Mouse (Mus musculus) spleen, adult 10 weeks (tissue): ENCODE measurements around the gene Ppm1n. TPM values are rescaled to one million over a fixed set of nuclear protein-coding genes. Genes with fewer than 3 reads are reported as not detected.

ENCODE experiments used
- polyA plus RNA-seq: library from polyadenylated mRNA; stranded (reverse); fragments of 350-450 nt; fragmentation: Illumina TruSeq; extraction: RNeasy Lipid Tissue Mini Kit (QIAGEN cat#74804); gene quantifications from one replicate; pipeline ENCODE4 v1.2.3, GENCODE M21; 2015; ENCODE audit warnings: low replicate concordance; ENCODE audit not compliant: insufficient read depth

Gene Ppm1n
- 1.3 TPM for polyA plus RNA-seq

GRCm38 (mm10) chr7:19279581-19280114, at the start of gene Ppm1n:
Gene Ppm1n (minus strand): TSS chr7:19280064.

DNA sequence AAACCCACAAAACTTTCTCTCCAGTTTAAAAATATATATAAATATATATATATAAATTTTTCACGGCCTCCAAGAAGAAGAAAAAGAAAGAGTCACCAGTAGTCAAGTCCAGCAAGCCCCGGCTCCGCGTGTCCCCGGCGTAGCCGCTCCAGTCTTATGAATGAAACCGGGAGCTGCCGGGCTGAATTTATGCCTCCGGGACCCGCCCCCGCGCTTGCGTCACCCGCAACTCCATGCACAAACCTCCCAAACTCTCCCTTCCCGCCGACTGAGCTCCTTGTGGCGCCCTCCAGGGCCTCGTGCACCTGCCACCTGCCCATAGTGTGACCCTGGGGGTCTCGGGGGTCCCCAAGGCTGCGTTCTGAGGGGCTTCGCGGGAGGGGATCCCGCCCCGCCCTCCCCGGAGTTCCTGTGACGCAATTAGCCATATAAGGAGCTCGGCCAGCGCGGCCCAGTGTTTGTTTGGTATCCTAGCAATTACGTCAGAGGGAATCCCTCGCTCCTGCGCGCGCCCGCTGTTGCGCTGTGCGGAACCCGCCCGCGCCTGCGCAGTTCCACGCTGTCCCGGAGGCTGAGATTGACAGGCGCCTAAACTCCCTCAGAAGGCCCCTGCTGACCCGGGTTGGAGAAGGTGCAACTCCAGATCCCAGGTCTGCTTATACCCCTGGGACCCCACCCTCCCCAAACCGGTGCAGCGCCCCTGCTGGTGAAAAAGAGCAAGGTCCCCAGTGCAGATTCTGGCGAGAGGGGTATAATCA, 30.2 kb upstream of the Ppm1n start, which contains the start of gene Fosb:
Fosb (minus strand) TSS at position 168 of the 758 bp plus-strand sequence.

GRCm38 (mm10) chr7:19282385-19282784, 2.5 kb upstream of the Ppm1n start, which contains the start of gene Rtn2:
Gene Rtn2 (plus strand): TSS chr7:19282624.

GRCm38 (mm10) chr7:19271238-19272172, 8.4 kb downstream of the Ppm1n start, which contains the start of gene Vasp:
Gene Vasp (minus strand): TSS chr7:19271817.

DNA sequence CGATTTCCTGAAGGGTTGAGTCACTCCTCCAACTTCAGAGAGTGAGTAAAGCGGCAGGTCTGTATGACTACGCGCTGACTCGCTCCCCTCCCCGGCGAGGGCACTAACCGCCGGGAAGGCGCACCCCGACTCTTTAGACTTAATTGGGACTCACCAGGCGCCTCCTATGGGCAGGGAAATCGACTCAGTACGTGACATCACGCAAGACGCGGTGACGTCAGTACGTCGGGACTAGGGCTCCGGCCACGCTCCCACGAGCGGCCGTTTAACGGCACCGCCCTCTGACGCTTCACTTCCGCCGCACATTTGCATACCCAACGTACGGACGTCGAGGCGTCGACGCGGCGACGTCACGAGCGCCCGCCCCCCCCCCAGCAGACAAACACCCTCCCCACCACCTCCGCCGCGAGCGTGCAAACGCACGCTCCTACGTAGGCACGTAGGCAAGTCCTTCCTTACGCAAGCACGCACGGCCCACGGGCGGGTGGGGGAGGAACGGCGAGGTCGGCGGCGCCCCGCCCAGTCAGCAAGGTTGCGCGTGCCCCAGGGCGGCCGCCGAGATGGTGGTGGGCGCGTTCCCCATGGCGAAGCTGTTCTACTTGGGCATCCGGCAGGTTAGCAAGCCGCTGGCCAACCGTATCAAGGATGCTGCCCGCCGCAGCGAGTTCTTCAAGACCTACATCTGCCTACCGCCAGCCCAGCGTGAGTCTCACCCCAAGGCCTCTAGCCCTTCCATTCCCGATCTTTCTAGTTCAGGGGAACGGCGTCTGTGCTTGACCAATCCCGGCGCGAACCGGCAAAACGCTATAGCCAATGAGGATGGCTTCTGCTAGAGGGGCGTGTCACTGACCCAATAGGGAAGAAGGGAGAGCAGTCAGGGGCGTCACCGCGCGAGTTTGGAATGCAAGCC, 51.7 kb downstream of the Ppm1n start, which contains the start of gene Opa3:
Opa3 (plus strand) TSS at position 452 of the 910 bp plus-strand sequence.

Other genes starting within 250 kb of the Ppm1n start
- gene Rsph6a, start 225.4 kb downstream of the Ppm1n start, polyA plus RNA-seq: not detected
- gene Dmwd, start 203.8 kb downstream of the Ppm1n start, polyA plus RNA-seq: 5.3 TPM
- gene Dmpk, start 196.2 kb downstream of the Ppm1n start, polyA plus RNA-seq: 37.1 TPM
- gene Six5, start 185.5 kb downstream of the Ppm1n start, polyA plus RNA-seq: 2.0 TPM
- 0.11 TPM for gene Gm4969, start 161.7 kb downstream of the Ppm1n start, polyA plus RNA-seq
- gene Fbxo46, start 160.2 kb downstream of the Ppm1n start, polyA plus RNA-seq: 2.9 TPM
- 9.4 TPM for gene Qpctl, start 130.8 kb downstream of the Ppm1n start, polyA plus RNA-seq
- 28.2 TPM for gene Snrpd2, start 130.3 kb downstream of the Ppm1n start, polyA plus RNA-seq
- gene Gipr, start 113.9 kb downstream of the Ppm1n start, polyA plus RNA-seq: not detected
- 6.2 TPM for gene Eml2, start 103.6 kb downstream of the Ppm1n start, polyA plus RNA-seq
- gene Gpr4, start 67.5 kb downstream of the Ppm1n start, polyA plus RNA-seq: 4.4 TPM
- 17.4 TPM for gene Opa3, start 51.7 kb downstream of the Ppm1n start, polyA plus RNA-seq
- gene Vasp, start 8.2 kb downstream of the Ppm1n start, polyA plus RNA-seq: 295 TPM
- gene Rtn2, start 2.6 kb upstream of the Ppm1n start, polyA plus RNA-seq: 1.8 TPM
- 1.4 TPM for gene Fosb, start 30.0 kb upstream of the Ppm1n start, polyA plus RNA-seq
- 15.9 TPM for gene Ercc1, start 64.7 kb upstream of the Ppm1n start, polyA plus RNA-seq
- 7.3 TPM for gene Cd3eap, start 79.4 kb upstream of the Ppm1n start, polyA plus RNA-seq
- gene Ppp1r13l, start 79.7 kb upstream of the Ppm1n start, polyA plus RNA-seq: 0.11 TPM
- 21.4 TPM for gene Ercc2, start 101.9 kb upstream of the Ppm1n start, polyA plus RNA-seq
- not detected for gene Klc3, start 124.0 kb upstream of the Ppm1n start, polyA plus RNA-seq
- gene Ckm, start 124.7 kb upstream of the Ppm1n start, polyA plus RNA-seq: not detected
- 9.6 TPM for gene Mark4, start 178.8 kb upstream of the Ppm1n start, polyA plus RNA-seq
- gene Exoc3l2, start 183.3 kb upstream of the Ppm1n start, polyA plus RNA-seq: 2.4 TPM
- 8.9 TPM for gene Bloc1s3, start 228.3 kb upstream of the Ppm1n start, polyA plus RNA-seq
- 4.6 TPM for gene Trappc6a, start 228.3 kb upstream of the Ppm1n start, polyA plus RNA-seq
- 0.26 TPM for gene Nkpd1, start 237.8 kb upstream of the Ppm1n start, polyA plus RNA-seq